Mouse (Mus musculus) liver, embryonic 14.5 days (tissue): ENCODE results near the gene Hmgcs2.

ENCODE experiments used
- CTCF ChIP-seq: IDR thresholded peaks from 2 replicates; pipeline ENCODE4 v1.5.1; 2016; ENCODE audit warnings: antibody characterized with exemption, low read depth, control low read depth
- EP300 ChIP-seq: IDR thresholded peaks from 2 replicates; pipeline ENCODE4 v1.6.1; 2016; ENCODE audit warnings: antibody characterized with exemption, low read depth

GRCm38 (mm10) chr3:98355344-98356025, 75.2 kb downstream of the Hmgcs2 start:
- no peak for TF ChIP-seq EP300
- TF ChIP-seq CTCF, result no peak
